Mouse (Mus musculus) liver, embryonic 18 days (tissue): Measurements from ENCODE around the gene Irf5. TPM values are rescaled to one million over a fixed set of nuclear protein-coding genes. Genes with fewer than 3 reads are reported as not detected.

Experiments used
- polyA plus RNA-seq: library from polyadenylated mRNA; depleted of rRNA; stranded (reverse); fragments of >200 nt; gene quantifications from 2 replicates; pipeline ENCODE4 v1.2.3, GENCODE M21; 2012; rRNA removed

The Irf5 gene
- polyA plus RNA-seq, result 9.3 and 10.0 TPM in 2 replicates

DNA sequence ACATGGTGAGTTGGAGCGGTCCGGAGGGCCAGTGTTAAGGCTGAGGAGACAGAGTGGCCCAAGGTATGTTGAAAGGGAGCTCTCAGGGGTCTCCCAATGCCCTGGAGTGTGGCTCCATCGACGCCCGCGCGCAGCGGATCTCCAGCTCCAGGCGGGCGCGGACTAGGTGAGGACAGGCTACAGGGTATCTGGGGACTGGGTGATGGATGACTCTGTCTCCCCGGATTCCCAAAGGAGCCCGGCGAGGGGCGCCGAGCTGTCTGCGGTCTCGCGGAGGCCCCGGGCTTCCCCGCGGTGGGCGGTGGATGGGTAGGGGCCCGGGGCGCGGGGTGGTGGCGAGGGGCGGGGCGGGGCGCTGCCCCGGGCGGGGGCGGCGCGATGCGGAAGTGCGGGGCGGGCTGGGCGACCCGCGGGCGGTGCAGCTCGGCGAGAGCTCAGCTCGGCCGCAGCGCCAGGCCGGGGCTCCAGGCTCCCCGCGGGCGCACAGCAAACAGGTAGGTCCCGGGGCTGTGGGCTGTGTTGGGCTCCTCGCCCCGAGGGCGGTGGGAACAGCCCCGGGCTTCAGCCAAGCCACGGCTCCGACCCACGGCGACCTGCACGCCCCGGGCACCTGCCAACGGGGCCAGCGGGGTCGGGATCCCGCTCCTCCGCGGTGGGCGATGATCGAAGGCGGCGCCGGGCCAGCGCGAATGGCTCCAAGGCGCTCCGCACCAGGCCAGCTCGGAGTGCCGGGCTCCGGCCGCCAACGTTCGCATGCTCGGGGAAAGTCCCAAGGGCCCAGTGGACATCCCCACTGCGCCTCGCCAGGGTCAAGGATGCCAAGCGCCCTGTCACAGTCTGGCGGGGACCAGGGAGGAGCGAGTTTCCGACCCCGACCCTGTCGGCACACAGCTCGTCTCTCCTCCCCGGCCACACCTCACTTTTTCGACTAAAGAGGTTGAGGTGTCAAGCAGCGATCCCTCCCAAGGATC is at the start of gene Irf5:
TSS of gene Irf5 (plus strand) at position 345 of the 971 bp plus-strand sequence.

GRCm38 (mm10) chr6:29507447-29508309 is 18.7 kb upstream of the Irf5 start, which contains the start of gene Kcp:
TSS of gene Kcp (minus strand) at chr6:29507952.

Other genes starting within 250 kb of the Irf5 start
- gene Fam71f2, start 247.0 kb upstream of the Irf5 start, polyA plus RNA-seq, result 0.85 and 0.96 TPM in 2 replicates
- not detected in 2 replicates for gene Fam71f1, start 207.5 kb upstream of the Irf5 start, polyA plus RNA-seq
- gene Calu, start 178.6 kb upstream of the Irf5 start, polyA plus RNA-seq, result 80.9 and 85.0 TPM in 2 replicates
- gene Opn1sw, start 138.2 kb upstream of the Irf5 start, polyA plus RNA-seq, result not detected in 2 replicates
- 0.13 and 0.18 TPM in 2 replicates for gene Ccdc136, start 130.3 kb upstream of the Irf5 start, polyA plus RNA-seq
- 0.17 and 0.22 TPM in 2 replicates for gene Flnc, start 93.4 kb upstream of the Irf5 start, polyA plus RNA-seq
- gene Atp6v1f, start 58.9 kb upstream of the Irf5 start, polyA plus RNA-seq, result 131 and 132 TPM in 2 replicates
- not detected in 2 replicates for gene Atp6v1fnb, start 55.2 kb upstream of the Irf5 start, polyA plus RNA-seq
- 2.2 and 2.5 TPM in 2 replicates for gene Kcp, start 18.7 kb upstream of the Irf5 start, polyA plus RNA-seq
- 20.1 and 21.2 TPM in 2 replicates for gene Tnpo3, start 83.3 kb downstream of the Irf5 start, polyA plus RNA-seq
- gene Tspan33, start 167.6 kb downstream of the Irf5 start, polyA plus RNA-seq, result 52.2 and 53.1 TPM in 2 replicates
- 5.4 and 5.8 TPM in 2 replicates for gene Smo, start 208.9 kb downstream of the Irf5 start, polyA plus RNA-seq
- 3.4 and 3.8 TPM in 2 replicates for gene Ahcyl2, start 241.4 kb downstream of the Irf5 start, polyA plus RNA-seq